Mouse (Mus musculus) stomach, embryonic 15.5 days (tissue): Measurements from ENCODE around the gene Lingo1. TPM values are rescaled to one million over a fixed set of nuclear protein-coding genes. Genes with fewer than 3 reads are reported as not detected.

Source experiments
- ATAC-seq: fragments of 200-750 bp; cut with Nextera tagmentation; 2 replicates; pipeline ENCODE4 v1.8.0; 2017; ENCODE audit warnings: low read depth, moderate number of reproducible peaks, moderate TSS enrichment; ENCODE audit not compliant: insufficient read depth, low FRiP score
- H3K27ac ChIP-seq: fragments of 300-500 bp; sonication (generic); 2 replicates; pipeline ENCODE4 v1.5.1; 2015; ENCODE audit warnings: mild to moderate bottlenecking, inconsistent platforms
- H3K27me3 ChIP-seq: fragments of 300-500 bp; sonication (generic); replicated peaks from 2 replicates; pipeline ENCODE4 v1.6.1; 2015; ENCODE audit warnings: inconsistent platforms
- H3K36me3 ChIP-seq: fragments of 300-500 bp; sonication (generic); 2 replicates; pipeline ENCODE4 v1.6.1; 2015; ENCODE audit warnings: inconsistent platforms
- H3K4me1 ChIP-seq: fragments of 300-500 bp; sonication (generic); 2 replicates; pipeline ENCODE4 v1.6.1; 2015; ENCODE audit warnings: inconsistent platforms
- H3K4me2 ChIP-seq: fragments of 300-500 bp; sonication (generic); 2 replicates; pipeline ENCODE4 v1.6.1; 2015; ENCODE audit warnings: mild to moderate bottlenecking, inconsistent platforms
- H3K4me3 ChIP-seq: fragments of 300-500 bp; sonication (generic); replicated peaks from 2 replicates; pipeline ENCODE4 v1.5.1; 2015; ENCODE audit warnings: inconsistent platforms
- H3K9ac ChIP-seq: fragments of 300-500 bp; sonication (generic); 2 replicates; pipeline ENCODE4 v1.6.1; 2015; ENCODE audit warnings: inconsistent platforms
- H3K9me3 ChIP-seq: fragments of 300-500 bp; sonication (generic); 2 replicates; pipeline ENCODE4 v1.6.1; 2016; ENCODE audit warnings: inconsistent platforms
- WGBS: fragments of 180-500 bp; shearing (Covaris S2); methylation state at CpG from one replicate; pipeline ENCODE4 v1.1.7; 2015; 5-methylcytosine and 5-hydroxymethylcytosine counted together
- polyA plus RNA-seq: library from polyadenylated mRNA; unstranded; fragments of >200 nt; fragmentation: Nextera tagmentation; extraction: Ambion mirVana; gene quantifications from 2 replicates; pipeline ENCODE4 v1.2.1, GENCODE M21; 2015

The Lingo1 gene
- polyA plus RNA-seq, 1 experiment from 2014 or later, result 2.8 TPM

DNA sequence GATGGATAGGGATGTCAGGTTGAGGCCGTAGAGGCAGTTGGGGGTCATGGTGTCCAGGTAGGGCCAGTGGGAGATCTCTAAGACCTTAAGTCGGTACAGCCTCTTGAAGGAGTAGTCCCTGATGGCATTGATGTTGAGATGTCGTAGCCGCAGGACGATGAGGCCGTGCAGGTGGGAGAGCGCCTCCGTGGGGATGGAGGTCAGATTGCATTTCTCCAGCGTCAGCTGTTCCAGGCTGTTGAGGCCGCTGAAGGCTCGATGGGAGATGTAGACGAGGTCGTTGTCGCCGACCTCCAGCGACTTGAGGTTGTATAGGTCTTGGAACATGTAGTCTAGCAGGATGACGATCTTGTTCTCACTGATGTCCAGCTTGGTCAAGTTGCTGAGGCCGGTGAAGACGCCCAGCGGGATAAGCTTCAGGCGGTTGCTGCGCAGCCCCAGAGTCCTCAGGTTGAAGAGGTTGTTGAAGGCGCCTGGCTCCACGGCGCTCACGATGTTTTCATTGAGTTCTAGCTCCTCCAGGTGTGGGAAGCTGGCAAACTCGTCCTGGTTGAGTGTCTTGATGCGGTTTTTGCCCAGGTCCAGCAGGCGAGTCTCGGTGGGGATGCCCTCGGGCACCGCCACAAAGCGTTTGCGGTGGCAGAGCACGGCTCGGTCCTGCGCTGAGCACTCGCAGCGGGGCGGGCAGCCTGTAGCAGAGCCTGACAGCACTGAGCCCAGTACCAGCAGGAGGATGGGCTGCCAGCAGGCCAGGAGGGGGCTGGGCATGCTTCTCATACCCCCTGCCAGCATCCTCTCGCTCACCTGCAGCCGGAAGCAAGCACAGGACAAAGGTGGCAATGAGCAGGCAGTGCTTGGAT, 175.5 kb downstream of the Lingo1 start:
- Histone ChIP-seq H3K36me3 (0 out of 2 replicates have a peak, but pooled peaks cover 3% of the 10 kb centered on the region), H3K27ac (no peak overlapping the region), H3K27me3 (peaks cover 23% of the 10 kb centered on the region), H3K9ac (no peak overlapping the region), H3K4me3 (no peak overlapping the region), H3K4me1 (peaks cover 6% of the 10 kb centered on the region; the same call in 1 of the 2 replicates), H3K4me2 (no peak overlapping the region), H3K9me3 (no peaks in the 10 kb centered on the region)
- ATAC-seq, result no peak
- 31% methylated on average over 42 of the region's 42 CpGs for WGBS

DNA sequence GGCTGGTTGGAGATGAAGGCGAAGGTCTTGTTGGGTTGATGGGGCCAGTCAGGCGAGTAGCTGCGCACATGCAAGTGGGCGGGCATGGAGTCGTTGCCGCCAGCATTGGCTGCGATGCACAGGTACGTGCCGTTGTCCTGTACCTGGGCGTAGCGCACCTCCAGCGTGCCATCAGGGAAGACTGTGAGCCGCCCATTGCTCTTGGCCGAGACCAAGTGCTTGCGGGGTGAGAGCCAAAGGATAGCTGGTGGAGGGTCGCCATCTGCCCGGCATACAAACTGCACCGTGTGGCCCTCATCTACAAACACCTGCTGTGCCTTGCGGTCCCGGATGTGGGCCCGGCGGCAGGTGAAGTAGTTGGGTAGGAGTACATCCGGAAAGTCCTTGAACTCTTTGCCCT, 176.6 kb downstream of the Lingo1 start:
- H3K27me3 ChIP-seq, result peaks cover 23% of the 10 kb centered on the region
- WGBS, result 73% methylated on average over 23 of the region's 23 CpGs
- 0 out of 2 replicates have a peak, but pooled peaks cover under 1% of the 10 kb centered on the region for H3K4me1 ChIP-seq

GRCm38 (mm10) chr9:56618660-56619059, 177.6 kb downstream of the Lingo1 start:
- peaks cover 23% of the 10 kb centered on the region for H3K27me3 ChIP-seq
- ATAC-seq, result no peak
- no peak overlapping the region for H3K27ac ChIP-seq
- H3K4me1 ChIP-seq, result no peaks in the 10 kb centered on the region
- no peaks in the 10 kb centered on the region for H3K9me3 ChIP-seq
- 81% methylated on average over 4 of the region's 4 CpGs for WGBS
- H3K4me2 ChIP-seq, result no peak overlapping the region
- 0 out of 2 replicates have a peak, but pooled peaks cover 3% of the 10 kb centered on the region for H3K36me3 ChIP-seq
- H3K9ac ChIP-seq, result no peak overlapping the region
- H3K4me3 ChIP-seq, result no peak overlapping the region

More for the DNA sequence above, 176.6 kb downstream of the Lingo1 start:
- no peak for ATAC-seq
- no peaks in the 10 kb centered on the region for H3K9me3 ChIP-seq
- no peak overlapping the region for H3K4me2 ChIP-seq
- no peak overlapping the region for H3K27ac ChIP-seq
- H3K36me3 ChIP-seq, result 0 out of 2 replicates have a peak, but pooled peaks cover 3% of the 10 kb centered on the region
- H3K9ac ChIP-seq, result no peak overlapping the region
- H3K4me3 ChIP-seq, result no peak overlapping the region

DNA sequence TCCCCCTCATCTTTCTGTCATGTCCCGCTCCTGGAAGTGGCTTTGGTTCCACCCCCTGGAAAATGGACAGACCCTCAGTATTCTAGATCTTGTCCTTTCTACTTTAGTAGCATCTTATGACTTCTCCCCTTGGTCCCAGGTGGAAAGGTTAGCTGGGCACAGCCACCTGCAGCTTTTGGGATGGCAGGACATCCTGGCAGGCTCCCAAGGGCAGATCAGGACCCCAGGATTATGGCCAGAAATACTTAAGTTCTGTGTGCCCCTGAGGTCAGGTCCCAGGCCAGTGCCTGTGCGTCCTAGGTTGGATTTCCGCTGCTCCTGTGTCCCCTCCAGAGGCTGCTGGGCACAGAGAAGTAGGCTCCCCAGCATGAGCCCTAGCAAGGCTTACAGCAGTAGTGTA, 180.2 kb downstream of the Lingo1 start:
- Histone ChIP-seq H3K36me3 (0 out of 2 replicates have a peak, but pooled peaks cover 3% of the 10 kb centered on the region), H3K4me1 (no peaks in the 10 kb centered on the region), H3K9ac (no peak overlapping the region; the same call in 1 of the 2 replicates), H3K27ac (no peak overlapping the region), H3K27me3 (peaks cover 15% of the 10 kb centered on the region), H3K9me3 (no peaks in the 10 kb centered on the region), H3K4me2 (no peak overlapping the region), H3K4me3 (no peak overlapping the region)
- no peak for ATAC-seq
- WGBS, result 80% methylated on average over 3 of the region's 3 CpGs

DNA sequence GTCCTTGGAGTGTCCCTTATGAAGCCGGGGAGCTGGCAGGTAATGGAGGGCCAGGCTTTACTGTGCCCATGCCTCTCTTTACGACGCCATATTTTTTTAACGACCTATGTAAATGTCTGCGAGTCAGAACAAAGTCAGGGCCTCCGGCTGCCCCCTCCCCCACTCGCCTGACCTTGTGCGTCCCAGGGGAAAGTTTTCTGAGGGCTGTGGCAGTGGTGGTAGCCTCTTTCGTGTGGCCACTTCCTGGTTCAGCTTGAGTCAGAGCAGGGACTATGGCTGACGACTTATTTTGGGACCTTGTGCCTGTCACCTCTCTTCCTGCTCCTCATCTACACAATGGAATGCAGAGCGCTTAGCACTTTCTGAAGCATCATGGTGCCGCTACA, 183.5 kb downstream of the Lingo1 start:
- 54% methylated on average over 12 of the region's 12 CpGs for WGBS
- no peak overlapping the region for H3K9ac ChIP-seq
- no peak for ATAC-seq
- H3K9me3 ChIP-seq, result no peaks in the 10 kb centered on the region
- H3K4me1 ChIP-seq, result 0 out of 2 replicates have a peak, but pooled peaks cover 5% of the 10 kb centered on the region
- no peaks in the 10 kb centered on the region for H3K36me3 ChIP-seq
- no peak overlapping the region for H3K27ac ChIP-seq
- H3K4me3 ChIP-seq, result no peak overlapping the region
- H3K4me2 ChIP-seq, result no peak overlapping the region
- no peaks in the 10 kb centered on the region for H3K27me3 ChIP-seq

DNA sequence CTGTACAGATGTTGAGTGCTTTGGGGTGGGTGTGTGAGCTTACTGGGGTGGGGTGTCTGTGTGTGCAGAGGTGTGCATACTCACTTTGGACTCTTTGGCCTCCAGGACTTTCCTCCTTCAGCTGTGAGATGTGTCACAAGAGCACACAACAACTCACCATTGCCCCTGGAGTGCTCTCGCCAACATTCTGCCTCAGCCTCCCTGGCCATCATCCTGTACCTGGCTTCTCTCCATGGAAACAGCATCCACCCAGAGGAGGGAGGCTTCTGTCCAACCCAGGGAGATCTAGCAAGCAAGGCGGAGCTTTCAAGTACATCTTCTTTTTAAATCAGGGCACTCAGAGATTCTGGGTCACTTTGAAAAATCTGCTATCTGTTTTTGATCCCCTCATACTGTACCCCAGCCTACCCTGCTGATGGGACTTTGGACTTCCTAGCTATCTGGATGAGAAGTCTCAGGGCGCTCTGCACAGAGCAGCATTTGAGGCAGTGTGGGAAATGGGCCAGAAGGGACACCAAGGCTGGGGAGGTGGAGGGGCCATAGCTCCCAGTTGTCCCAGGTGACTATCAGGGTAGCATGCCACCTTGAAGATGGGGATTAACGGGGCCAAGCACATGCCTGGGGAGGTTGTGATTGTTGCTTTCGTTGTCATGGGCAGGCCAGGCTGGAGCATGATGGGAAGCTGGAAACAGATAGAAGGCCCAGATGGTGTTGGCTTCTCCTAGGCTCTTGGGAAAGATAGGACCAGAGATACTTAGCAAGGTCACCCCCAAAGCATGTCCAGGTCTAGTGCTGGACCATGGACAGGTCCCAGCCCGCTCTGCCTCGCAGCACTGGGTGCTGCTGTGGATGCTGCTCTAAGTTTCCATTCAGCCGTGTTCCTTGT, 184.1 kb downstream of the Lingo1 start:
- no peaks in the 10 kb centered on the region for H3K36me3 ChIP-seq
- no peak overlapping the region for H3K4me2 ChIP-seq
- WGBS, result 86% methylated on average over 8 of the region's 8 CpGs
- 0 out of 2 replicates have a peak, but pooled peaks cover 5% of the 10 kb centered on the region for H3K4me1 ChIP-seq
- H3K9me3 ChIP-seq, result no peaks in the 10 kb centered on the region
- H3K27ac ChIP-seq, result no peak overlapping the region
- H3K9ac ChIP-seq, result no peak overlapping the region
- no peak for ATAC-seq
- H3K27me3 ChIP-seq, result no peaks in the 10 kb centered on the region
- H3K4me3 ChIP-seq, result no peak overlapping the region

GRCm38 (mm10) chr9:56610955-56611354, 185.3 kb downstream of the Lingo1 start:
- Histone ChIP-seq H3K4me3 (no peak overlapping the region), H3K27ac (no peak overlapping the region), H3K9me3 (no peaks in the 10 kb centered on the region), H3K4me1 (0 out of 2 replicates have a peak, but pooled peaks cover 5% of the 10 kb centered on the region), H3K36me3 (no peaks in the 10 kb centered on the region), H3K27me3 (no peaks in the 10 kb centered on the region), H3K9ac (no peak overlapping the region), H3K4me2 (no peak overlapping the region)
- ATAC-seq, result no peak
- WGBS, result 79% methylated on average over 6 of the region's 6 CpGs

DNA sequence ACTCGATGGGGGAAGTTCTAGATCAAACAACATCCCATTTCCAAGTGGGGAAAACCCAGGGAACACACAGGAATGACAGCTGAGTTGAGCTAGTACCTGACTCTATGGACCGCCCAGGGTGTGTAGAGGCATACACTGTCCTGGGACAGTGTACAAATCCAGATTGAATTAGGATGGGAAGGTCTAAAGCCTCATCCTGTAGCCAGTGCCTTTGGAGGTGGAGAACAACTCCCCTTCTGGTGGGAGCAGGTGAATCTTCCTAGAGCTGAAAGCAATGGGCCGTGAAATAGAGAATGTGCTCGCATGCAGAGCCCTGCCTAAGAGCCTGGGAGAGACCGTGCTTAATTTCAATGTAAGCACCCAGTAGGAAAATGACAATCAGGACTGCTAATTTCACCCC, 185.8 kb downstream of the Lingo1 start:
- Histone ChIP-seq H3K4me3 (no peak overlapping the region), H3K4me1 (0 out of 2 replicates have a peak, but pooled peaks cover 5% of the 10 kb centered on the region), H3K27ac (no peak overlapping the region), H3K36me3 (no peaks in the 10 kb centered on the region), H3K27me3 (no peaks in the 10 kb centered on the region), H3K4me2 (no peak overlapping the region), H3K9ac (no peak overlapping the region), H3K9me3 (no peaks in the 10 kb centered on the region)
- no peak for ATAC-seq
- 80% methylated on average over 5 of the region's 5 CpGs for WGBS

- H3K9me3 ChIP-seq, result no peaks in the 10 kb centered on the region
- H3K9ac ChIP-seq, result no peak overlapping the region
- ATAC-seq, result no peak
- no peaks in the 10 kb centered on the region for H3K27me3 ChIP-seq
- H3K4me1 ChIP-seq, result 0 out of 2 replicates have a peak, but pooled peaks cover 5% of the 10 kb centered on the region
- H3K36me3 ChIP-seq, result no peaks in the 10 kb centered on the region
- no peak overlapping the region for H3K27ac ChIP-seq
- no peak overlapping the region for H3K4me3 ChIP-seq
- H3K4me2 ChIP-seq, result no peak overlapping the region
- WGBS, result 35% methylated on average over 5 of the region's 5 CpGs
These were observed 186.8 kb downstream of the Lingo1 start for GRCm38 (mm10) chr9:56609486-56609885.

DNA sequence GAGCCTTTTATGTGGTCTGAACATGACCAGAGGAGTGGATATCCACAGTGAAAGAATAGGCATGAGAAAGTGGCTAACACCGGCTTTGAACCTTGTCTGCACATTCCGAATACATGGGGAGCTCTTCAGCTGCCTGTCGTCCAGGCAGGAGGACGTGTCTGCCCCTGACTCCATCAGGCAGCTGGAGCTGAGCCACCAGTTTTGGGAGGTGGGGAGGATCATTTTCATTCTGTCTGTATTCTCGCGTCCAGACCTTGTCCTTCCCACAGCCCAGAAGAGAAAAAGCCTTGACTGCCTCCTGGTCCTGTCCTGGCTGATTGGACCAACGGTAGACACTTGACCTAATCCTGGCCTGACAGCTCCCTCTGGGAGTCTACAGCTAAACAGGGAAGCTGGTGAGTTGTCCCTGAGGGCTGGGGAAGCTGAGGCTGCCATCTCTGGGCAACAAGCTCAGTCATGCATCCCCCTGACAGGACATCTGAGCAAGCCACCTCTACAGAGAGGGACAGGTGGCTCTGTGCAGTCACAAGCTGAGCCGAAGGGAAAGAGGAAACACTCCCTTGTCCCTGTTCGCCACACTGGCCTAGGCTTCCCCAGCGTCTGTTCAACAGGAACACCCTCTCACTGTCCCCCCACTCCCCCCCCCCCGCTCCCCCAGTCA, 187.4 kb downstream of the Lingo1 start:
- no peaks in the 10 kb centered on the region for H3K36me3 ChIP-seq
- no peaks in the 10 kb centered on the region for H3K27me3 ChIP-seq
- 0 out of 2 replicates have a peak, but pooled peaks cover 5% of the 10 kb centered on the region for H3K4me1 ChIP-seq
- no peak for ATAC-seq
- no peaks in the 10 kb centered on the region for H3K9me3 ChIP-seq
- no peak overlapping the region for H3K4me3 ChIP-seq
- H3K4me2 ChIP-seq, result no peak overlapping the region
- no peak overlapping the region for H3K27ac ChIP-seq
- 32% methylated on average over 11 of the region's 11 CpGs for WGBS
- H3K9ac ChIP-seq, result no peak overlapping the region

GRCm38 (mm10) chr9:56606082-56606740, 190.1 kb downstream of the Lingo1 start:
- Histone ChIP-seq H3K36me3 (no peaks in the 10 kb centered on the region), H3K9ac (no peak overlapping the region), H3K4me3 (no peak overlapping the region), H3K9me3 (no peaks in the 10 kb centered on the region), H3K4me2 (no peak overlapping the region), H3K27me3 (no peaks in the 10 kb centered on the region), H3K27ac (no peak overlapping the region), H3K4me1 (0 out of 2 replicates have a peak, but pooled peaks cover 5% of the 10 kb centered on the region)
- no peak for ATAC-seq
- WGBS, result 62% methylated on average over 16 of the region's 16 CpGs
